Mouse (Mus musculus) embryonic facial prominence, embryonic 13.5 days (tissue): Measurements from ENCODE around the gene Cbx4. TPM values are rescaled to one million over a fixed set of nuclear protein-coding genes. Genes with fewer than 3 reads are reported as not detected.

Source experiments
- ATAC-seq: fragments of 200-750 bp; cut with Nextera tagmentation; 2 replicates; pipeline ENCODE4 v1.8.0; 2017; ENCODE audit warnings: low read depth; ENCODE audit not compliant: insufficient number of reproducible peaks, insufficient read depth, low FRiP score, low TSS enrichment
- H3K27ac ChIP-seq: fragments of 300-500 bp; sonication (generic); 2 replicates; pipeline ENCODE4 v1.5.1; 2015; ENCODE audit warnings: moderate library complexity, mild to moderate bottlenecking, inconsistent platforms
- H3K27me3 ChIP-seq: fragments of 300-500 bp; sonication (generic); 2 replicates; pipeline ENCODE4 v1.6.1; 2015; ENCODE audit warnings: mild to moderate bottlenecking, inconsistent platforms
- H3K36me3 ChIP-seq: fragments of 300-500 bp; sonication (generic); 2 replicates; pipeline ENCODE4 v1.6.1; 2015; ENCODE audit warnings: mild to moderate bottlenecking, inconsistent platforms
- H3K4me1 ChIP-seq: fragments of 300-500 bp; sonication (generic); 2 replicates; pipeline ENCODE4 v1.6.1; 2015; ENCODE audit warnings: inconsistent platforms
- H3K4me2 ChIP-seq: fragments of 300-500 bp; sonication (generic); 2 replicates; pipeline ENCODE4 v1.6.1; 2015; ENCODE audit warnings: moderate library complexity, mild to moderate bottlenecking, inconsistent platforms
- H3K4me3 ChIP-seq: fragments of 300-500 bp; sonication (generic); 2 replicates; pipeline ENCODE4 v1.5.1; 2015; ENCODE audit warnings: mild to moderate bottlenecking, inconsistent platforms
- H3K9ac ChIP-seq: fragments of 300-500 bp; sonication (generic); 2 replicates; pipeline ENCODE4 v1.6.1; 2015; ENCODE audit warnings: mild to moderate bottlenecking, inconsistent platforms
- H3K9me3 ChIP-seq: fragments of 300-500 bp; sonication (generic); 2 replicates; pipeline ENCODE4 v1.6.1; 2016; ENCODE audit warnings: inconsistent platforms
- WGBS: fragments of 180-500 bp; shearing (Covaris S2); methylation state at CpG from one replicate; pipeline ENCODE4 v1.1.7; 2015; ENCODE audit warnings: mixed read lengths; 5-methylcytosine and 5-hydroxymethylcytosine counted together
- polyA plus RNA-seq: library from polyadenylated mRNA; unstranded; fragments of >200 nt; fragmentation: Nextera tagmentation; extraction: Ambion mirVana; gene quantifications from 2 replicates; pipeline ENCODE4 v1.2.1, GENCODE M21; 2015

The Cbx4 gene
- polyA plus RNA-seq, 1 experiment from 2014 or later = 14.4 TPM

GRCm38 (mm10) chr11:119035686-119036165 lies 50.3 kb downstream of the Cbx4 start:
- Histone ChIP-seq H3K9me3 (no peaks in the 10 kb centered on the region), H3K4me2 (peak overlapping the region; percentile 66; the same call in 1 of the 2 replicates), H3K27me3 (peaks cover 65% of the 10 kb centered on the region), H3K36me3 (peaks cover 13% of the 10 kb centered on the region), H3K27ac (no peak overlapping the region), H3K9ac (peak overlapping the region; percentile 7; the same call in 1 of the 2 replicates), H3K4me1 (peaks cover 59% of the 10 kb centered on the region), H3K4me3 (peak overlapping the region; percentile 33)
- ATAC-seq = no peak
- 4% methylated on average over 21 of the region's 21 CpGs for WGBS

- peaks cover 65% of the 10 kb centered on the region for H3K27me3 ChIP-seq
- peak overlapping the region; percentile 33 for H3K4me3 ChIP-seq
These were observed 50.8 kb downstream of the Cbx4 start for GRCm38 (mm10) chr11:119035094-119035685.

GRCm38 (mm10) chr11:119034635-119035034 lies 51.4 kb downstream of the Cbx4 start:
- H3K4me2 ChIP-seq = peak overlapping the region; percentile 66
- peak overlapping the region; percentile 51 for H3K9ac ChIP-seq
- peaks cover 63% of the 10 kb centered on the region for H3K27me3 ChIP-seq
- H3K27ac ChIP-seq = no peak overlapping the region
- peak overlapping the region; percentile 33 for H3K4me3 ChIP-seq
- peaks cover 24% of the 10 kb centered on the region for H3K36me3 ChIP-seq
- no peak for ATAC-seq
- WGBS = 3% methylated on average over 19 of the region's 19 CpGs
- H3K4me1 ChIP-seq = peaks cover 51% of the 10 kb centered on the region
- no peaks in the 10 kb centered on the region for H3K9me3 ChIP-seq

More at GRCm38 (mm10) chr11:119035094-119035685, 50.8 kb downstream of the Cbx4 start:
- no peaks in the 10 kb centered on the region for H3K9me3 ChIP-seq
- peaks cover 19% of the 10 kb centered on the region for H3K36me3 ChIP-seq
- peak overlapping the region; percentile 7; the same call in 1 of the 2 replicates for H3K9ac ChIP-seq
- no peak for ATAC-seq
- 5% methylated on average over 21 of the region's 21 CpGs for WGBS
- H3K4me2 ChIP-seq = peak overlapping the region; percentile 66; the same call in 1 of the 2 replicates
- no peak overlapping the region for H3K27ac ChIP-seq
- H3K4me1 ChIP-seq = peaks cover 56% of the 10 kb centered on the region

- Histone ChIP-seq H3K4me1 (peaks cover 51% of the 10 kb centered on the region), H3K27ac (no peak overlapping the region), H3K27me3 (peaks cover 57% of the 10 kb centered on the region), H3K9ac (peak overlapping the region; percentile 51), H3K4me2 (peak overlapping the region; percentile 66), H3K4me3 (peak overlapping the region; percentile 33), H3K36me3 (peaks cover 28% of the 10 kb centered on the region), H3K9me3 (no peaks in the 10 kb centered on the region)
- WGBS = 2% methylated on average over 26 of the region's 26 CpGs
- no peak for ATAC-seq
These were observed 52.0 kb downstream of the Cbx4 start for GRCm38 (mm10) chr11:119033874-119034558.

Other genes starting within 250 kb of the Cbx4 start
- 1.5 TPM in 2 replicates for gene Rbfox3, start 174.6 kb downstream of the Cbx4 start, polyA plus RNA-seq
- gene Enpp7, start 98.0 kb downstream of the Cbx4 start, polyA plus RNA-seq = not detected in 2 replicates
- 54.4 and 64.8 TPM in 2 replicates for gene Cbx2, start 63.3 kb downstream of the Cbx4 start, polyA plus RNA-seq
- gene Cbx8, start 45.3 kb downstream of the Cbx4 start, polyA plus RNA-seq = 6.8 and 10.7 TPM in 2 replicates
- 22.7 and 24.9 TPM in 2 replicates for gene Tbc1d16, start 142.3 kb upstream of the Cbx4 start, polyA plus RNA-seq
- 6.7 and 7.1 TPM in 2 replicates for gene Ccdc40, start 142.4 kb upstream of the Cbx4 start, polyA plus RNA-seq
- gene Gaa, start 181.7 kb upstream of the Cbx4 start, polyA plus RNA-seq = 58.5 and 61.0 TPM in 2 replicates
- 339 and 385 TPM in 2 replicates for gene Eif4a3, start 213.9 kb upstream of the Cbx4 start, polyA plus RNA-seq
- 1.1 and 1.2 TPM in 2 replicates for gene Card14, start 221.5 kb upstream of the Cbx4 start, polyA plus RNA-seq